Mouse (Mus musculus): ENCODE measurements around the gene Qtrt1.

GRCm38 (mm10) chr9:21366541-21367220 is 45.0 kb upstream of the Qtrt1 start:
- peak; percentile 50; the same call in 1 of the 2 replicates for TF ChIP-seq CTCF (IDR thresholded peaks at IDR 0.05; ENCODE audit: borderline replicate concordance, extremely low read depth, insufficient read depth, insufficient read length)
- no peak for TF ChIP-seq POLR2A (IDR thresholded peaks at IDR 0.05; ENCODE audit: borderline replicate concordance, extremely low read depth, insufficient read depth, insufficient read length, poor library complexity, severe bottlenecking)

All from brain, embryonic 14.5 days (tissue).